Mouse (Mus musculus): ENCODE data around the gene Klhl32. TPM values are rescaled to one million over a fixed set of nuclear protein-coding genes. Genes with fewer than 3 reads are reported as not detected.

Gene Klhl32
- polyA plus RNA-seq (2014; fragmentation: Illumina TruSeq; extraction: RNeasy Lipid Tissue Mini Kit (QIAGEN cat#74804); ENCODE audit: insufficient read depth, low read depth, low replicate concordance) = 0.34 TPM

DNA sequence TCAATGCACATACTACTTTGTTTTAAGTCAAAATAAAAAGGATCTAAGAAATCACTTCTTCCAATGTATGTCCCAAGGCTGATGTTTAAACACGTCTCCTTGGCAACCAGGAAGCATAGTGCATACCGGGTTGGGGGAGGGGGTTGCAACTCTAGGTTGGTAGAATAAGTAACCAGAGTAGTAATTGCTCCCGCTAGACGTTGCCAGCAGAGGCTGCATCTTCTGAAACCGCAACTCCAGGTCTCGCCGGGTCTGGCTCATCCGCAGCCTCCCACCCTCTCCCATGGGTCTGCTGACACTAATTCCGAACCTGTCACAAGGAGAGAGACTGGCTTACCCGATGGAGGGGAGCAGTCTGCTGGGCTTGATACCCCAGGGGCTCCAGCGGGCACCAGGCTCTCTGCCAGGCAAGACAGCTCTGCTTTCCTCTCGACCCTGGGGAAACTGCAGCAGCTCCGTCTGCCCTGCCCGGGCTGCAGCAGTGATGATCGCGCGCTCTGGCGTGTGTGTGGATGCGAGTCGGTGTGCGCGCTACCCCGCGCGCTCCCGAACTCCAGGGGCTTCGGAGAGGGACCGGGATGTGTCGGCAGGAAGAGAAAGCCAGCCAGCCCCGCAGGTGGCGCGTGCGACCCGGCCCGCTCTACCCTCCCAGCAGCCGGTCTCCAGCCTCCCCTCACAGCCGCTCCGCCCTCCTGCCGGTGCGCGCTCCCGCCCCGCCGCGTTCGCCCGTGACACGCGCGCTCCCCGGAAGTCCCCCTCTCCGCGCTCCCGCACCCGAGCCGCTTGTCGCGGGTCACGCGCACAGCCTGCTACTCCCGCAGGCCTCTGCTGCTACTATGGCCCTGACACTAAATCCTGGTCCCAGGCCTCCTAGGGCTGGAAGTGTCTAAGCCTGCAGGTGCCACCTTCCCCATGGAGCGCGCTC, at the start of gene Klhl32:
TSS of gene Klhl32 (minus strand) at position 724 of the 925 bp plus-strand sequence.

DNA sequence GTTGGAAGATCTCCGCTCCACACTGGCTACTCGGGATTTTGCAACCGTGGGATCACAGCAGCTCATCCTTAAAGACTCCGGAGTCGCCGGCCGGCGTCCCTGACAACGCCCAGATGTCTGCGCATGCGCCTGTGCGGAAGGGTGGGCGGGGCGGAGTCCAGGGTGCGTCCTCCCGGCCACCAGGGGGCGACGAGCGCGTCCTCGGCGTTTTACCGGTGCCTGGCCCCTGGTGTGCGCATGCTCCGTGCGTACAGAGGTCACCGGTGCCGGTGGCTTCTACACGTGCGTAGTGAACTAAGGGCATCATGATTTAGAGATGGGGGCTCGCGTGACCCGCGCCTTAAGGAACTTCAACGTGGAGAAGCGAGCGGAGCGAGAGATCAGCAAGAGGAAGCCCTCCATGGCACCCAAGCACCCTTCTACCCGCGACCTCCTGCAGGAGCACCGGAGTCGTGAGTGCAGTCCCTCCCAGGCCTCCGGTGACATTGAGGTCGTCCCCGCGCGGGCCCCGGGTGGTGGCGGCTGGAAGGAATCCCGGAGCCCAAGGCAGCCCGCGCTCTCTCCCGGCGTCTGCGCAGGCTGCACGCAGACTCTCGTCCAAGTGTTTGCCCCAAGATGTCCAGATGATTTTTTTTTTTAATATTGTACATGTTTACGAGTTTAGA, 47.1 kb upstream of the Klhl32 start, which contains the start of gene Ndufaf4:
TSS of gene Ndufaf4 (plus strand) at position 233 of the 665 bp plus-strand sequence.

Other genes starting within 250 kb of the Klhl32 start
- gene Ndufaf4, start 47.0 kb upstream of the Klhl32 start, polyA plus RNA-seq (2014; fragmentation: Illumina TruSeq; extraction: RNeasy Lipid Tissue Mini Kit (QIAGEN cat#74804); ENCODE audit: insufficient read depth, low read depth, low replicate concordance) = 13.0 TPM
- not detected for gene Gpr63, start 115.3 kb upstream of the Klhl32 start, polyA plus RNA-seq (2014; fragmentation: Illumina TruSeq; extraction: RNeasy Lipid Tissue Mini Kit (QIAGEN cat#74804); ENCODE audit: insufficient read depth, low read depth, low replicate concordance)

Measured in lung, adult 10 weeks (tissue).